Mouse (Mus musculus) R1 (cell line): ENCODE measurements around the gene Mgat3.
A peak's percentile ranks its signal among the peaks of the same experiment; 100 is the strongest.

ENCODE experiments used
- DNase-seq: peaks from one replicate; pipeline ENCODE4 v3.0.0-alpha.2; 2018; ENCODE audit warnings: low read depth, low spot score

Mgat3 gene

DNA sequence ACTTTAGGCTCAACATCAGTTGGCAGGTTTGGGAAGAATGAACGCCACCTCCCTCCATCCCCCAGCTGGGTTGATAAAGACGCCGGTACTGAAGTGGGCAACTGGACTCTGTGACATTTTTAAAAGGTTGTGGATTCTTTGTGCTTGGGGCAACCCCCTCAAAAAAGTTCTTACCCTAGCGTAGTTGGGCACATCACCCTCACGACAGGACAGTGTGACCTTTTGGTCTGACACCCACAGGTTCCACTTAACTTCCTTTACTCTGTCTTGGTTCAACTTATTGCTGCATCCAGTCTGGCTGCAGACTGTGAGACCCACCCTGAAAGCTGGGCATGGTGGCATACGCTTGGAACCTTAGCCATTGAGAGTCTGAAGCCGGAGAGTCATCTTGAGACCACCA, 50.2 kb downstream of the Mgat3 start:
- DNase-seq, result no peak

DNA sequence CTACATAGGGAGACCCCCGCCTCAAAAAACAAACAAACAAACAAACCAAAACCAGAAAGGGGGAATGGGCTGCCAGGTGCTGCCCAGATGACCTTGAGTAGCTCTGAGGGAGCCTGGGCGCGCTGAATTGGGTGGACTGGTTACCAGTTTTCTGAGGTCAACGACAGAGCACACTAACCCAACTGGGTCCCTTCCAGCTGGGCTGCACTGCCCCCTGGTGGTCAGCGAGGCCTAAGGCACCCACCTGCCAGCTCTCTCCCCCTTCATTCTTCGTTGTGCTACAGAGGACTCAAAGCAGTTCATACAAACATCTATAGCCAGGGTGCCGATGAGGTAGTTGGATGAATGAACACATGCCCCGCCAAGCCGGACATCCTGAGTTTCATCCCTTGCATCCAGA, 51.7 kb downstream of the Mgat3 start:
- peak; percentile 89 for DNase-seq

DNA sequence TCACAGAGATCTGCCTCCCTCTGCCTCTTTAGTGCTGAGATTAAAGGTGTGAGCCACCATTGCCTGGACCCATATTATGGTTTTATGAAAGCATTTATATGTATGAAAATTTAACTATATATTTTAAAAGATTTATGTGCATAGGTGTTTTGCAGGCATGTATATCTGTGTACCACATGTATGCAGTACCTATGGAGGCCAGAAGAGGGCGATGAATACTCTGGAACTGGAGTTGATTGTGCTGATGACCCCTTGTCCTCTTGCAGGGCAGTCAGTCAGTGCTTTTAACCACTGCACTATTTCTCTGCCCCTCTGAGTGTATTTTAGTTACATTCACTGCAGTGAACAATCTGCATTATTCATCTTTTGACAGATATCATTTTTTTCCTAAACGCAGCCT, 52.3 kb downstream of the Mgat3 start:
- DNase-seq, result peak; percentile 81

DNA sequence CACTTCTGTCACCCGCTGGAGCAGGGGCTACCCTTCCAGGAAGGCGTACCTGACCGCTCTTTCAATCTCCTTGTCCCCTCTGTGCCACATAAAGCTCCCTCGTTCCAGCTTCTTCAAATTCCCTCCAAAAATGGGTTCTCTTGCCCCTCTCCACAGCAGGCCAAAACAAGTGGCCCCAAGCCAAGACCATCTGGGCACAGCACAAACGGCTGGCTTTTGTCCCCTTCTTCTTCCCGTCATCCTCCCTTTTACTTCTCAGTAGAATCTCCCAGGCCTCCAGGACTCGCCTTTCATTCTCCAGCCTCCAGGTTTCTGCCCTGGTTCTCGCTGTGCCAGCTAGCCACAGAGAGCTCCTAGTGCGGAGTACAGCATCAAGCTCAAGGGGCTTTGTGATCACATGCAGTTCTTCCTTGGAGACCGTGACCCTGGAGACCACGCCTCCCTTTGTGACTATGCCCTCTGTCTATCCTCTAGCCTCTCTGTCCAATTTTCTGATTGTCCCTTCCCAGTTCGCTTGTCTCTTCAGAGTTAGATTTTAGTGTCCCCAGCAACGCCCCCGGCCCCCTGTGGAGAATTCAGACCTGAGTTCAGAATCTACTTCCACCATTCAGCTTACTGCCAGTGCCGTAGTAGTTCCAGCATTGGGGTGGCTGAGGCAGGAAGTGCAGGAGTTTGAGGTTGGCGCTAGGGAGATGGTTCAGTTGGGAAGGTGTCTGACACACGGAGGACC, 54.7 kb downstream of the Mgat3 start:
- peak; percentile 62 for DNase-seq

DNA sequence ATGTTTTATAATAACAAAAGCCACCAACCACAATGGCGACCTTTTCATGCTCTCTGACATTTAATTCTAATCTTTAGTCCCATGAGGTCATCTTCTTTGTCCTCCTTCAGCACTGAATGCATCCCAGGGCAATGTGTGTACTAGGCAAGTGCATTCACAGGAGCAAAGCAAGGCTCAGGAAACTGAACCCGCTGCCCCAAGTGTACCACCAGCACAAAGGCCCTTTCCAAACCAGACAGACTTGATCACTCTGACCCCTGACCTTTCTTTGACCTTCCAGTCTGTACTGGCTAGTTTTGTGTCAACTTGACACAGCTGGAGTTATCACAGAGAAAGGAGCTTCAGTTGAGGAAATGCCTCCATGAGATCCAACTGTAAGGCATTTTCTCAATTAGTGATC, 58.8 kb downstream of the Mgat3 start:
- peak; percentile 47 for DNase-seq

DNA sequence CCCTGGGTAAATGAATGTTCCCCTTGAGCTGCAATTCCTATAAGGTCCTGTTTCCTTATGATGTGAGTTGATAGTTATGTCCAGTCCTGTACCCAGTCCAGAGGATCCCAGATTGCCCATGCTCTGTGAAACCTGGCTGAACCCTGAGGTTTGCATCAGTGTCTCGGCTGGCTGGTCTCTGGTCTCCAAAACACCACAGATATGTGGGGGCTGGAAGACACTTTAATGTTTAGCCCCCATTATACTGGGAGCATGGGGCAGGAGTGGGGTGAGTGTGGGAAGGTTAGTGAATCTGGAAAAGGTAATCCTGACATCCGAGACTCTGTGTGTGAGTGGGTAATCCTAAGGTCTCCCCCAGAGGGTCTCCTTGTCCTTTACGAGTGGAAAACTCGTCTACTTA, 59.5 kb downstream of the Mgat3 start:
- DNase-seq, result no peak

DNA sequence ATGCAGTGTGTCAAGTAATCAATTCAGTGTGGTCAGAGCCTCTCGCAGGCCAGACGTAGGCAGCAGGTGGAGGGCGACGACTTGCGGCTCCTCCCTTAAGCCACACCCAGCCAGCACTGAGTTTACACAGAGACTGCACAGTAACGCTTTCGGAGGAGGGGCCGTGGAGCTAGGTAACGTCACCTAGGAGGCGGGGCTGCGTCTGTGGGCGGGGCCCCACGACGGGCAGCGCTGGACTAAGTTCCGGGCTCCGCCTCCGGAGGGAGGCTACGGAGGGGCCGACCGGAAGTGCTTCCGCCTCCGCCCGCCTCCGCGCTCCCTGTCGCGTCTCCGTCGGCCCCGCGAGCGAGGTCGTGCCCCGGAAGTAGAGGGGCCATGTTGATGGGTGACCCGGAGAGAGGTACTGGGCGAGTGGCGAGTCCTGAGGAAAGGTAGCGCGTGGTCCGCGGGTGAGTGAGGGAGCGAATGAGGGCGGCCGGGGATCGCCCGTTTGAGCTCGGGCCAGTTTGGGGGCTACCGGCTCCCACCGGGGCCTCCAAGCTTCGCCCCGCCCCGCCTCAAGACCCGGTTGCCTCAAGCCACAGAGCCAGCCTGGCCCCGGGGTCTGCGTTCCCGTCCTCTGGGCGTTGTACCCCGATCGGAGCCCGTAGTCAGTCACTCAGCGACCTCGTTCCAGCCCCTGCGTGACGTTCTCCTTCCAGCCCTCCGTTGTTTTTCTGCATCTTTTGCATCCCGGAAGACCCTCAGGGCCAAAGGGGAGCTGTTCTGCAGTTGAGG, 60.4 kb downstream of the Mgat3 start, which contains the start of gene Mief1:
Gene Mief1 (plus strand): TSS at position 286 of the 777 bp plus-strand sequence.
- DNase-seq, result peak; percentile 99

DNA sequence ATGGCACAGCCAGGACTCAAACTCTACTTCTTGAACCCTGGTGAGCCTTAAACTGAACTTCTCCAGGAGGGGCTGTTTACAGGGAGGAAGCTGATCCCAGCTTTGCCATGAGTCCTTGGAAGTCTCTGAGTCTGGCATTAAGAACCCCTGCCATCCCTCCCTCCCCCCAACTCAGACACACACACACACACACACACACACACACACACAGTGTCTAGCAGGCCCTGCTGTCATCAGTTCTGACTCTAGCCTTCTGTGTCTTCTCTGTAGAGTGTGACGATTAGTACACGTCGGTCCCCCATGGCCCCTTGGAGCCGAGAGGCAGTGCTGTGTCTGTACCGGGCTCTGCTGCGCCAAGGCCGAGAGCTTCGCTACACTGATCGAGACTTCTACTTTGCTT, 62.0 kb downstream of the Mgat3 start, which contains the start of gene AC140267.1:
Gene AC140267.1 (plus strand): TSS at position 301 of the 400 bp plus-strand sequence.
- no peak for DNase-seq

DNA sequence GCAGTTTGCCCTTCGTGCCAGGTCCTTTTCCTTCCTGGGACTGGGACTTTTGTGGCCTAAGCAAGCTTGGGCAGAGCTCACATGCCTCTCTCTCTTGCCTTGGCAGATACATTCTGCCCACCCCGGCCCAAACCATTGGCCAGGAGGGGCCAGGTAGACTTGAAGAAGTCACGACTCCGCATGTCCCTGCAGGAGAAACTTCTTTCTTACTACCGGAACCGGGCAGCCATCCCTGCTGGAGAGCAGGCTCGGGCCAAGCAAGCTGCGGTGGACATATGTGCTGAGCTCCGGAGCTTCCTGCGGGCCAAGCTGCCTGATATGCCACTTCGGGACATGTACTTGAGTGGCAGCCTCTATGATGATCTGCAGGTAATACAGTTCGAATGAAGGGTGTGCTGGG, 74.6 kb downstream of the Mgat3 start:
- no peak for DNase-seq

DNA sequence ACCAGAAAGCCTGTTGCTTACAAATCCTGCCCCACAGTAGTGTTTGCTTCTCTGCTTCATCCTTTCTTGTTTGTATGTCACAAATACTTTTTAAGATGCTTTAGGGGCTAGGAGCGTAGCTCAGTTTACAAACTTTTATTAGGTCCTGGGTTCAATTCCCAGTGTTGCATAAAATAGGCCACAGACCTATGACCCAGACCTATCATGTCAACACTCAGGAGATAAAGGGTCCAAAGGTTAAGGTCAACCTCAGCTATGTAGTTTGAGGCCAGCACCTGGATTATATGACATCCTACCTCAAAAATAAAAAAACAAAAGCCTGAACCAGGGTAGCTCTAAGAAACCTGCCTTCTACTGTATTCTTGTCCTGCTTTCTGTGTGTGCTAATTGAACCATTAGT, 75.1 kb downstream of the Mgat3 start:
- DNase-seq, result no peak

DNA sequence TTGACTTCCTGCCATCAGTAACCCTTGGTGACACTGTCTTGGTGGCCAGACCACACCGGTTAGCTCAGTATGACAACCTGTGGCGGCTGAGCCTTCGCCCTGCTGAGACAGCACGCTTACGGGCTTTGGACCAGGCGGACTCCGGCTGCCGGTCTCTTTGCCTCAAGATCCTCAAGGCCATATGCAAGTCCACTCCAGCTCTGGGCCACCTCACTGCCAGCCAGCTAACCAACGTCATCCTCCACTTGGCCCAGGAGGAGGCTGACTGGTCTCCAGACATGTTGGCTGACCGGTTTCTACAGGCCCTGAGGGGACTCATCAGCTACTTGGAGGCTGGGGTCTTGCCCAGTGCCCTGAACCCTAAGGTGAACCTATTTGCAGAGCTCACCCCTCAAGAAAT, 76.2 kb downstream of the Mgat3 start:
- no peak for DNase-seq

DNA sequence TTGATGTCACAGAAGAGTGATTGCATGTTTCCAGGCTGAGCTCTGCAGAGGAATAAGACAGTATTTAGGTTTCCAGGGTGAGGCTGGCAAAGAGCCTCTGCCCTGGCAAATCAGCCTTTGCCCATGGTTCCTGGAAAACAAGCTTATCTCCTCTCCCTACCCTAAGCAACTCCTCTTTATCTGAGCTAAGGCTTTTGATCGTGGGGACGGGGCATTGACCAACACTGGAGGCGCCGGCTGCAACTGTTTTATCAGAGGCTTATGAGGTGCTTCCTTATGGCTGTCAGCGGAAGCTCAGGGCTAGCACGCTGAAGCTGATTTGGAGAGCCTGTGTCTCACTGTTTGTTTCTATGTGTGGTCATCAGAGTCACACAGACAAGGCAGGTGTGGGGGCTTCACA, 77.1 kb downstream of the Mgat3 start:
- no peak for DNase-seq

DNA sequence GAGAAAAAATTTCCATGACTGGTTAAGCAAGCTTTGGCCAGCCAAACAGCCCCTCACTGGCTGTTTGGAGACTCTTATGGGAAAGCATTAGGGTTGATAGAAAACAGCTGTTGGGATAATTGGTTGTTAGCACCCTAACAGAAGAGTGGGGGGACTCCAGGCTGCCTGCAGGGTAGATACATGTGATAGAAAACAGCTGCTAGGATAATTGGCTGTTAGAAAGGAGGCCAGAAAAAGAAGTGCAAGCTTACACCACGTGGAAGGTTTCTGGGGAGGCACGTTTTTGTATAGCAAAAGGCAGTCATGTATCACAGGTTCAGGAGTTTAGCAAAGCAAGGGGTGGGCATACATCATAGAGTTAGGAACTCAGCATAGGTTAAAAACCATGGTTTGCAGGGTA, 80.0 kb downstream of the Mgat3 start:
- DNase-seq, result no peak

DNA sequence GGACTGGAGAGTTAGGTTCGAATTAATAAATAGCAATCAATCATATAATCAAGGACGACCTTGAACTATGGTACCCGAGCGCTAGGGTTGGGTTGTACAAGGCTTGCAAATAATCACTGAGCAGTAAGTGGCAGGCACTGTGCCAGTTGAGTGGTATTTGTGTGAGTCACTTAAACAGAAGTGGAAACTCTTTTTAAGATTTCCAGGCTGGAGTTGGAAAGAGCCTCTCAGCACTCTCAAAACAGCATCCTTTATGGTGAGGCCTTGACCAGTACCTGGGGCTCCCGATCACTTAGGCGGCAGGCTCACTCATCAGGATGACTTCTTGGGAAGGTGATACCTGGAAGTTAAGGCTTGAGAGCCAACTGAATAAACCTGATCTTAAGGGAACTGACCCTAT, 80.7 kb downstream of the Mgat3 start:
- DNase-seq, result no peak

DNA sequence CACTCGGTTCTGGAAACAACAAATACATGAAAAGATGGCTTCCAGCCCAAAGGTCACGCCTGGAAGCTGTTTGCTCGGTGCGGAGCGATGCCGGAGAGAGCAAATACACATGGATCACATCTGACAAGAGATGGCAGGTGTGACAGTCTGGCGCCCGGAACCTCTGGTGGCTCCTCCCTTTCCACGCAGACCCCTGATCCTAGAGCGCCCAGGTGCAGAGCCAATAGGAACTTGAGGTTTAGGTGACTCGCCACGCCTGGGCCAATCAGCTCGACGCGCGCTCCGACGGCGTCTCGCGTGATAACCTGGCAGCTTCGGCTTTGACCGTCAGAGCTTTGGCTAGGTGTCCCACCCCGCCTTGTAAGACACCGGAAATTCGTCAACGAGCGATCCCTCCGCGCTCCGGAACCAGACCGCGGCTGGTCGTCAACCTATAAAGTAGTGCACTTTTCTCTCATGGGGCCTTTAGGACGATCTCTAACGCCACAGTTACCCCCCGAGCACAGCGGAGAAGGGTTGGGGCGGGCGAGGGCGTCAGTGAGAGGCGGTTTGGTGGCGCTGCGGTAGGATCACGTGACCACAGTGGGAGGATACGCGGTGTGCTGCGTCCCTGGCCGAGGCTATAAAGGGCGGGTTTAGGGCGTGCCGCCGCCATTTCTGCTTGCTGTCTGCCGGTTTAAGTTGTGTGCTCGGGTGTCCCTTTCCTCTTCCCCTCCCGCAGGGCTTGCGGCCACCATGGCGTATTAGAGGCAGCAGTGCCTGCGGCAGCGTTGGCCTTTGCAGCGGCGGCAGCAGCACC, 81.5 kb downstream of the Mgat3 start, which contains the start of gene Atf4:
Gene Atf4 (plus strand): TSS at position 338 of the 799 bp plus-strand sequence.
- DNase-seq, result peak; percentile 99

DNA sequence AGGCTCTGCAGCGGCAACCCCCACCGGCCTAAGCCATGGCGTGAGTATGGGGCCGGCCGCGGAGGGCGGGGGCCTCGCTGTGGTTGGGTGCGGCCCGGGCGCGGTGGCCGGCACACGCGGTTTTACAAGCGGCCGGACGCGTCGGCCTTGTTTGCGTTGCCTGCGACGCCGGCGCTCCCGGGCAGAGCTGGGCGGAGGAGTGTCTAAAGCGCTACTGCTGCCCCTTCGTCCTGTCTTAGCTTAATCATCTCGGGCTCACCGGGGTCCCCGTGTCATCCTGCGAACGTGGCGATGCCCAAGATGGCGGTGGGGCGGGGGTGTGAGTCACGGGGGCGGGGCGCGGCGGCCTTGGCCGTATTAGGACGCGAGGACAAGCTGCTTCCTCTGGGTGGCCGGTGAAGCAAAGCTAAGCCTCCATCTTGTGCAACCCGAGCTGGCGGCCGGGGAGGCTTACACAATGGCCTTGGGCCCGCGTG, 82.2 kb downstream of the Mgat3 start:
- peak; percentile 87 for DNase-seq

DNA sequence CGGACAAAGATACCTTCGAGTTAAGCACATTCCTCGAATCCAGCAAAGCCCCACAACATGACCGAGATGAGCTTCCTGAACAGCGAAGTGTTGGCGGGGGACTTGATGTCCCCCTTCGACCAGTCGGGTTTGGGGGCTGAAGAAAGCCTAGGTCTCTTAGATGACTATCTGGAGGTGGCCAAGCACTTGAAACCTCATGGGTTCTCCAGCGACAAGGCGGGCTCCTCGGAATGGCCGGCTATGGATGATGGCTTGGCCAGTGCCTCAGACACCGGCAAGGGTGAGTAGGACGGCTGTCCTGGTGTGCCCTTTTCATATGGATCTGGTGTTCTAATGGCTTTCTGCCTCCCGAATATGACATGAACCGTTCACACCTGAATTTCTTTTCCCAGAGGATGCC, 82.7 kb downstream of the Mgat3 start:
- no peak for DNase-seq

DNA sequence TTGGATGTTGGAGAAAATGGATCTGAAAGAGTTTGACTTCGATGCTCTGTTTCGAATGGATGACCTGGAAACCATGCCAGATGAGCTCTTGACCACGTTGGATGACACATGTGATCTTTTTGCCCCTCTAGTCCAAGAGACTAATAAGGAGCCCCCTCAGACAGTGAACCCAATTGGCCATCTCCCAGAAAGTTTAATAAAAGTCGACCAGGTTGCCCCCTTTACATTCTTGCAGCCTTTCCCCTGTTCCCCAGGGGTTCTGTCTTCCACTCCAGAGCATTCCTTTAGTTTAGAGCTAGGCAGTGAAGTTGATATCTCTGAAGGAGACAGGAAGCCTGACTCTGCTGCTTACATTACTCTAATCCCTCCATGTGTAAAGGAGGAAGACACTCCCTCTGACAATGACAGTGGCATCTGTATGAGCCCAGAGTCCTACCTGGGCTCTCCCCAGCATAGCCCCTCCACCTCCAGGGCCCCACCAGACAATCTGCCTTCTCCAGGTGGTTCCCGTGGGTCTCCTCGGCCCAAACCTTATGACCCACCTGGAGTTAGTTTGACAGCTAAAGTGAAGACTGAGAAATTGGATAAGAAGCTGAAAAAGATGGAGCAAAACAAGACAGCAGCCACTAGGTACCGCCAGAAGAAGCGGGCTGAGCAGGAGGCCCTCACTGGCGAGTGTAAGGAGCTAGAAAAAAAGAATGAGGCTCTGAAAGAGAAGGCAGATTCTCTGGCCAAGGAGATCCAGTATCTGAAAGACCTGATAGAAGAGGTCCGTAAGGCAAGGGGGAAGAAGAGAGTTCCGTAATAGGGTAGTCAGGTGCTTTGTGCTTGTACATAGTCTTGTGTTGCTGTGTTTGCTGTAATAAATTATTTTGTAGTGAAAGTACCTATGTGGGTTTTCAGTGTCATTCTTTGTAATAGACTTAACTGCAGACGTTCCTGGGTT, 83.4 kb downstream of the Mgat3 start:
- DNase-seq, result no peak

DNA sequence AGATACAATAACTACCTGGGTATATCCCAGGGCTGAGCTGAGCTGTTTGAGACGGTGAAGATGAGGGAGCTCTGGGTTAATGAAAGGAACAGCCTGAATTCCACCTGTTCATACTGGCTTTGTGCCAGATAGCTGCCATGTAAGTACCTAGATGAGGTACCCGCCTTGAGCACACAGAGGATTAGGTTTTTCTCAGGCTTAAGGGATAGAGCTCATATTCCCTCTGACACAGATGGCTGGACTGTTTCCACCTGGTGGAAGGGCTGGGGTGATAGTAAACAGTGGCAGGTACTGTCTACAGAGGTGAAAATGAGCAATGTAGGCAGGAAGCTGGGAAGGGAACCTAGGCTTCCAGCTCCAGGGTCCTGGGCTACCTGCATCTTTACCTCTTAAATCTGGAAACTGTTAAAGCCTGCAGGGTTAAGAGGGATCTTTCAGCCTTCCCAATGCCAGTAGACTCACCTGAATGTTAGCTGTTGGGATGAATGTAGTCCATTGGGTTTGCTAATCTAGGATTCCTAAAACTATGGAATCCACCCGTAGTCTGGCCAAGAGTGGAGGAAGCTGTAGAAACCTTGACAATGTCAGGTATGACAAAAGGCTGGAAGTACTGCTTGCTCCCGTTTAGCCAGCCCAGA, 84.2 kb downstream of the Mgat3 start:
- DNase-seq, result peak; percentile 59
